Mouse (Mus musculus) heart, adult 9 months (tissue): ENCODE data around the gene Ptprn2.

ENCODE experiments used
- DNase-seq, 2 experiments: peaks; one replicate each; pipeline ENCODE4 v3.0.0; 2022; ENCODE audit warnings: low spot score in 2 of 2

The Ptprn2 gene

DNA sequence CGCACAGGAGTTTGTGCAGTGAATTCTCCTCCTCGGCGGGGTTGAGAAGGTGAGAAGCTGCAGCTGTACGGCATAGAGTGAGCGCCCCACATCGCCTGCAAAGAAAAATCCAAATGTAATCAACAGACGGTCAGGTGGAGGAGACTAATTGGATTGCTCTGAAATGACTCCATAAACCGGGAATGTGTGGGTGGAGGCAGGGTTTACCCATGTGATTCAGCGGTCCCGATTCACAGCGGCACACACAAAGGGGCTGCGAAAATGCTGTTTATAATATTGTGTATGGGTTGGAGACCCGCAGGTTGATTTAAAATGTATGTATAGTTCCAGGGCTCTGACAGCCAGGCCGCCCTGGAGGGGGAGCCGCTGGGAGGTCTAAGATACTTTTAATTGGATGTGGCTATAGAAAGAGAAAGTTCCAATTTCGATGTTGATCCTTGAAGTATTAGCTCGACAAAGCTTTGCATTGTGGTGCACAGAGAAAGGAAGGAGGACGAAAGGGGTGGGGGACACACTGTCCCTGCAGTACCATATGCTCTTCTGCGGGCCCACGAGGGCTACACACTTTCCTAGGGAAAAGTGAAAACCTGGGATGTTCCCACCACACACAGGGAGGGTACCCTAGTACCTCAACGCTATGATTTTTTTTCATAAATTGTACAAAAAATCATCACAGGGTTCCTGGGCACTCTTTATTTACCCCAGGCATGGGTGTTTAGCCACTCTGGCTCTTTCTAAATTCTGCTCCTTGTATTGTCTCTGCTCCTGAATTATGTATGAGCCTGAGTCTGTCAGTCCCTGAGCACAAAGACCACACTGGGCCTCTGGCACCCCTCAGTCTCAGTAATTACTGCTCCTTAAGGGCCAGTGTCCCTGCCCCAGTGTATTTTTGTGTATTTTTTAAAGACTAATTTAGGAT lies 568.6 kb downstream of the Ptprn2 start:
- no peak for DNase-seq

DNA sequence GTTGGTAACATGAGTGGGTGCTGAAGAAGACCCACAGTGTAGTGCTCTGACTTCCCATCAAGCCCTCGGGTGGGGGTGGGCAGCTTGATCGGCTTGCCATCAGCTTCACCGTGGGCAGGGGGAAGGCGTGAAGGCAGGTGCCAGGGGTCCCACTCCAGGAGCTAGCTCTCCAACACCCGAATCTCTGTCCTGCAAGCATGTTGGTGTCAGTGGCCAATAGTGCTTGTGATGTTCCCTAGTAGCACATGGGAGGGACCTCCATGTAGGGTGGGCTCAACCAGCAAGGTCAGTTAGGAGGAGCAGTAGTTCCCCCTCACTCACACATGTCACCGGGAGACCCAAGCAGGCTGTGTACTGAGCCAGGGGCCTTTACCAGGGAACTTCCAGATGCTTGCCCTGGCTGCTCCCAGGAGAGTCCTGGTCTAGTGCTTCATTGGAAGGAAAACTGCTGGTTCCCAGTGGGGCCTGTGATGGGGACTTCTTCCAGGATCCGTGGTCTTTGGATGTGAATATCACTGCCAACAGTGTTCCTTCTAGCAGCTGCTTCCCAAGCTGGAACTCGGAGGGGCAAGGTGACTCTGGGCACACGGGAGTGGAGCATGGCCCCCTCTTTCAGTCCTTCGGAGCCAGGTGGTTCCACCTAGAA lies 569.5 kb downstream of the Ptprn2 start:
- no peak for DNase-seq

DNA sequence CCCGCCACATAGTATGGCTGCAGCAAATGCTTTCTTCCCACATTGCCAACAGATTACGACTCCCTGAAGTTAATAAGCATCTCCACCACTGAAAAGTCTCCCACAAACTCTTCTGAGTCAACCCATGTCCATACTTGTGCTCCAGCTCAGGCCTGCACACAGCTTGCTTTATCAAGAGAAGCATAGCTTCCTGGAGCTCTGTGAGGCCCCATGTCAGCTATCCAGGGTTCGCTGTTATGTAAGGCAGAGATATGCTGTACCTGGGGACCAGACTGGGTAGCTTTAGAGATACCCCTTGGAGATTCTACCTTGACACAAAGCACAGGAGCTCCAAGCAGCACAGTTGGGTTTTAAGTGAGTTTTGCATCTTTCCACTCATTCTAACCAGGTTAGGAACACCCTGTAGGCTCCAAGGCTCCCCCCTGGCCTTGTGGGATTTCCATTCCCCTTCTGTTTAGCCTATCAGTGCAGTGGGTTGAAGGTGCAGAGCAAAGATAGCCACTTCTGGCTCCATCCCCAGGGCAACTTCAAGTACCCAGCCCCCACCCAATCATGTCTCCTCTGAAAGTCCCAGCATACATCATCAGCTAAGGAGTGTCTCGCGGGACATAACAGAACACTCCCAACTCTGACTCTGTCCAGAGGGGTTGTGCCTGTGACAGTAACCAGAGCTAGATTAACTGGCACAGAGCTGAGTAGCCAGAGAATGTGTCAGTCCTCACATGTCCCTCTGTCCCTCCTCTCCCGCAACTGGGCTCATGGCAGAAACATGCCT lies 572.9 kb downstream of the Ptprn2 start:
- no peak for DNase-seq

DNA sequence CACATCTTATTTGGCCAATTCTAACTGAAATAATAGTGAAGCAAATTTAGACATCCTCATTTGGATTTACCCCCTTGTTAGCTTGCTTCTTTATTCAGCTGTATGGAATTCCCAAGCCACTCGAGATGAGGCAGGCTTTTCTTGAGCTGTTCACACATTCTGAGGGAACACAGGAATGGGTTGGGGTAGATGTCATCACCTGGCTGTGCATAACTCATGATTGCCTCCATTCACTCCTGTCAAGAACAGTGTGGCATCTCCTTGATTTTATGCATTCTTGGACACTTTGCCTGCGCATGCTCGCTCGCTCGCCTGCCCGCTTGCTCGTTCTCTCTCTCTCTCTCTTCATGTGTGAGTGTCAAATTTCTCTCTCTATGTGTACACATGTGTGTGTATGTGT lies 573.5 kb downstream of the Ptprn2 start:
- no peak for DNase-seq

DNA sequence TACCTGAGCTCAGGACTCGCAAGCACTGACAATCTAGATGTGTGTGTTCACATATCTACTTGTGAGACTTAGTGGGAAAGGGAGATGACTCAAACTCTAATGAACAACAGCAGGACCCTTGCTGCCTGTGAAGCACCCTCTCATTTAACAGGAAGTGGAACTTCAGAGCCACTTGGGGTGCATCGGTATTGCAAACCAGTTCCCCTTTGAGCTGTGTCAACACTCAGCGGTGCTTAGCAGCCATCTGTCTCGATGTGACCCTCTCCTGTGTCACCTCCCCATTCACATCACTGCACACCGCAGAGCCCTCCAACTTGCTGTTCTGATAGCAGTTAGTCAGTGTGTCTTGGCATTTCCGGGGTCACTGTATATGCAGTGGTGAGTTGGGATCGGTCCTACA lies 592.1 kb downstream of the Ptprn2 start:
- no peak for DNase-seq

DNA sequence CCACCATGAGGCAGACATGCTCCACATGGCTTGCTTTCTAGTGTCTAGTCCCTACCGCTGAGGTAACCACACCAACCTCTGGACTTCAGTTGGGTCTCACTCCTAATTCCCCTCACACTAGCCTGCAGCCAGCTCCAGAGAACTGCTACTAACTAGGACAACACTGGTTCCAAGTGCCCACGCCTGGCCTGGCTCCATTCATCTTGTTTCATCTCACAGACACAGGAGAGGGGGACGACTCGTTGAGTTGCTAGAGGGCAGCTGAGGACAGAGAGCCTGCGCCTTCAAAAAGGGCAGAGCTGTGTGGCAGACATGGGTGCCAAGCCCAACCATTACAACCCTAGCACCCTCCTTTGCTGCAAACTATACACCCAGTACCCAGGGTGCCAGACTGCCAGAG lies 593.4 kb downstream of the Ptprn2 start:
- DNase-seq, result no peak

DNA sequence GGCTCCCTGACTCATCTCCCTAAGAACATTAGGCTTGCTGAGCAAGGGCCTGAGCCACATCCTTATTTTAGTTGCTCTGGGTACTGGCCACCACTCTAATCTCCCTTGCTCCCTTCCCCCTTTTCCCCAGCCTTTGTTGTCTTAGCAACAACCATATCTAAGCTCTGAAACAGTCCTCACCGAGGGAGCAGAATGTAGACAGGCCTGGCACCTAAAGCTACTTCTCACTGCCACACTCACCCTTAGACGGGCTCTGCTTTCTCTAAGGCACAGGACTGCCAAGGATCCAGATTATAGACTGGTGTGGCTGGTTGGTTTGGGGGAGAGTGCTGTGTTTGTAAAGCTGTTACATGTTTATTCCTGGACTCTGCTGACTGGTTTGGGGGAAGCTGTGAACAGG lies 594.2 kb downstream of the Ptprn2 start:
- DNase-seq, result no peak

DNA sequence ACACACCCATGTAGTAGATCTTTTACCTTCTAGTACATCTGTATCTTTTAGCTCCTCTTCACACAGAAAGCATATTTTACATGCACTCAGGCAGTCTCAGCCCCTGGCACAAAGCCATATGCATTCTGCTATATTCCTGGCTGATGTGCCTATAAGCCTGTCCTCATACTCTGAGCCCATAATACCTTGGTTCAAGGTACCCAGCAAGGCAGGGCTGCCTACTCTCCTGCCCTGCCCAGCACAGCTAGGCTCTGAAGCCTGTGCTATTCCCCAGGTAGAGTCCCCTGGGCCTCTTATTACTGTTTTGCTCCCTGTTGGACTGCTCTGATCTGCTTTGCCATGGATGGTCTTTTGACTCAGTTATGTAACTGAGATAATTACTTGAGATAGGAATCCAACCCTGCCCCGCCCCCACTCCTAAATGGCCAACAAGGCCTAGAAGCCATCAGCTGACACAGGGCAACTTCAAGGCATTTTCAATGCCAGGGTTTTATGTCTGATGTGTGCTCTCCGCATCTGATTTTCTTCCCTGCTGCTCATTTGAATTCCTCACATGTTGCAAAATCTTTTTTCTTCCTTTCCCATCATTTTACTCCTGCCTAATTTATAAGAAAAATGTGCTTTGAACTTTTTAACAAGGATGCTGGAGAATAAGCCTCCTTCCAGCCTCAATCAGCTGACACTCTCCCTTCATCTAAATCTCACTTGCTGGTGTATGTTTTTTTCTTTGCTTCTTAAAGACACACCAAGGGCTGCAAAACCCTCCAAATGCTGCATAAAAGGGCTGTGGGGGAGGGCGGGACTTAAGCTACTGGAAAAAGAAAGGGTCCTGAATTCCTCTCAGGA lies 598.6 kb downstream of the Ptprn2 start:
- no peak for DNase-seq

DNA sequence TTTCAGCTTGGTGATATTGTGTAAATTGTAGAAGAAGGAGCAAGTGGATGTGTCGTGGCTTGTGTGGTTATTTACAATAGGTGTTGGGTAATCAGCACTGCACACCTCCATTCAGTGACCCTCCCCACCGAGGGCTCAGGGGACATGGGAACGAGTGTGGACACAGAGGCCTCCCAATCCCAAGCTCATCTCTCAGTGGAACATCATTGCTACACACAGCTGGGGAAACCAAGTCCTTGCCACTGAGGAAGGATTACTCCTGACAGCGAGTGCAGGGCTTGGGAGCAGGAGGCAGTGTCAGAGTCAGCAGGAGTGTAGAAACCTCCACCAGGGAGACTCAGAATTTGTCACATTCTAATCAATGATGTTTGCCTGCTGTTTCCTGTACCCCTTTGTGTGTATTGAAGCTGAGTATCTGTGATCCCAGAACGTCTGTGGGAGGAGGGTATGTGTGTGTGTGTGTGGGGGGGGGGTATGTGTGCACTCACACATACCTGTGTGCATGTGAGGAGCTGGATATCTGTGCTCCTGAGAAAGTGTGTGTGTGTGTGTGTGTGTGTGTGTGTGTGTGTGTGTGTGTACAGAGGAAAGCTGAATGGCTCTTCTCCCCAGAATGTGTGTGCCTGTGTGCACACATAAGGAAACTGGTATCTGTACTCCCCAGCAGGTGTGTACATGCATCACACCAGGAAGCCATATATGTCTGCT lies 599.3 kb downstream of the Ptprn2 start:
- no peak for DNase-seq

DNA sequence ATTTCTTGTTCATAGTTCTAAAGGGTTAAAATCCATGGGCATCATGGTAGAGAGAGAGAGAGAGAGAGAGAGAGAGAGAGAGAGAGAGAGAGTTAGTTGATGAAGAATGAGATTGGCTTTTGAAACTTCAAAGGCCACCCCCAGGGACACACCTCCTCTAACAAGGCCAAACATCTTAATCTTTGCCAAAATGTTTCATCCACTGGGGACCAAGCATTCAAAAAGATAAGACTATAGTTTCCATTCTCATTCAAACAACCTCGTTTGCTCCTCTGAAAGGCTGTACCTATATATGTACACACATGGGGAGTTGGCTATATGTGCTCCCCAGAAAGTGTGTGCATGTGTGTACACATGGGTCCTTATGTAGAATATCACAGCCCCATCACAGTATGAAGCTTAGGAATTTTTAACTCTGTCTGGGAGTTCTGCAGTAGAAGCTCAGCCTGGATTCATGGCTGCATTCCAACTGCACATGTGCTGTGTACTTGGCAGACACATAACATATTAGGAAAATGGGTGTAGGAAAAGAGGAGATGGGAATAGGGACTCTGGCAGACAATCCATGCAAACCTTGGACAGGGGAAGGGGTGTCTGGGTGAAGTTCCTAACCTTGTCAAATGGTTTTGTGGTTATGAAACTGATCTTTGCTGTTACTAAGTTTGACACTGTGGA lies 600.3 kb downstream of the Ptprn2 start:
- DNase-seq, result no peak

DNA sequence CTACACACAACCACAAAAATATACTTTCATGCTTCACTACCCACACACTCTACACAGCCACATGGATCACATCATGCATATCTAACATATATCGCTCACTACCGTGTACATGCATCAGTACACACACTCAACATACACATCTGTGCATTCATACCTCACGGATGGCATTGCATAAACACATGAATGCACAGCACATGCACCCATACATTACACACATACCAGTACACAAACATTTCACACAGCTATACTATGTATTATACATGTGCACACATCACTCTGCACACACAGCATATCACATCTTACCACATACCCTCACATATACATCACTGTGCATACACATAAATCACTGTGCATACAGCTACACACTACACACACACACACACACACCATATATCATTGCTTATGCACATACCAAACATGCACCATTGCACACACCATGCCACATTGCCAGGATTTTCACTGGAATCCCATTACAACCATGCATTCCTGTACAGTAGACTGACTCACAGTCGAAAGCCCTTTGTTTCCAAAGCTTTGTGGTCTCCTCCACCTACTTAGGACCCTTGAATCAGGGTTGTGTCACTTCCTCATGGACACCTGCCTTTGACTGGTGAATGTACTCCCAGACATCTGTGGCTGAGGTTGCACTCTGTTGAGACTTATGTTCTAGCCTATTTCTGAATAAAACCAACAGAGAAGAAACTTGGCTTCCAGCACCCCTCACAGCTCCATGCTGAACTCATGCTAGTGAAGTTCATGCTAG lies 607.0 kb downstream of the Ptprn2 start:
- no peak for DNase-seq

DNA sequence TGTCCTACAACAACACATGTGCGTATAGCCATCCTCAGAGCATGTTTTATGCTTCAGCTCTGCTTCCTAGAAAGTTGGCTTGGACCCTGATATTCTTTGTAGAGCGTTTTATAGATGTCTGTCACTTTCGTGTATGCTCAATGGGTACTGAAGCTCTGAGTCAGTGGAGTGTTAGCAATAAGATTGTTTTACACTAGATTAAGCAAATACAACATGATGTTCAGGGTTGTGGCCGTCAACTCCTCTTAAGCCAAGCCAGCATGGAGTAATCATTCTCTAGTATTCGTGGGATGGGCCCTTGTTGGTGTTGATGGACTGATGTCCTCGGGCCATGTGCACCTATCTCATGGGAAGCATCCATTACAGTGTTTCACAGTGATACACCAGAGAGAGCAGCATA lies 610.4 kb downstream of the Ptprn2 start:
- no peak for DNase-seq

DNA sequence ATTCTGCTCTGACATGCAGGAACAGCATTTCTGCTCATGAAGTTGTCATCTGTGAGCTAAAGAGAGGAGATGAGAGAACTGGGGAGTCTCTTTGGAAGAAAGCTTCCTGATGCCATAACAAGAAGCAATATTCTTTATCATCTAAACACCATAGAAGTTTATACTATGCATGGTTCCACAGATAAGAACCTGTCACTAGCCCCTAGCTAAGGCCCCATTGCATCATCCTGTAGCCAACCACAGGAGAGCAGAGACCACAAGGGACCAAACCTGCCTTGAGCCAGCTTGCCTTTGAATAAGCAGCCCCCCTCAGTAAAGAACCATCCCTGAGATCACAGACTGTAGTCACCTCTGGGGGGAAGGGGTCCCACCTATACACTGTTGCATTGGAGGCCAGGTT lies 612.8 kb downstream of the Ptprn2 start:
- DNase-seq, result no peak

DNA sequence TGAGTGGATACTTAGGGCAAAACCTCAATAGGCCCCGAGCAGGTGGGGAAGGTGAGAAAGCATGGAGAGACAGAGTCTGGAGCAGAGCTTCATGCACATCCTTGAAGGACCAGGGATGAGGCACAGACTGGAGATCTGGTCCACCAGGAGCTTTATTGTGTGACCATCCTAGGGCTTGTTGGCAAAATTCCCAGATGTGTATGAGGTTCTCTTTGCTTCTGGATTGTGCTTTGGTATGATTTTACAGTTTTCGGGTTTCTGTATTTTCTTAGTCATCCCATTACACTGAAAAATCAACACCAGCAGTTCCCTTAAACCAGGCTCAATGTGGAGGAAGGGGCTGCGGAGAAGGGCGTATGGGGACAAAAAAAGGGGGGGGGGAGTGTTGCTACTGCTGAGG lies 621.2 kb downstream of the Ptprn2 start:
- DNase-seq, result no peak

DNA sequence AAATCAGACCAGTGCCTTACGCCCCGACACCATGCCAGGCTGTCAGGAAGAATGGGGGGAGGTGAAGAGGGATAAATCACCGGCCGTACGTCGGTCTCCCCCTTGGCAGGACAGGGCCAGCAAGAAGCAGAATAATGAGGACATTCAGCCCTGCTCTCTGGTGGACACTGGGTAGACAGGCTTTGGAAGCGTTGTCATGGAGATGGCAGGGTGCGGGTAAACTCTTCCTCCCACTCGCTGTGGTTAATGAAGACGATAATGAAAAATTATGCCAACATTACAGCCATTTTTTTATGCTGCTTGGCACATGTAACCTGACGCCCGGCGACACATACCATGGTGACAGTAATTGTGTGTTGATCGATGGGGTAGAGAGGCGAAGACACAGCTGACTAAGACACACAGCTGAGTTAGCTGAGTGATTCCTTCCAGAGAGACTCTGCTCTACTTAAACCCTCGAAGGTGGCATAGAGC lies 621.7 kb downstream of the Ptprn2 start:
- no peak for DNase-seq

DNA sequence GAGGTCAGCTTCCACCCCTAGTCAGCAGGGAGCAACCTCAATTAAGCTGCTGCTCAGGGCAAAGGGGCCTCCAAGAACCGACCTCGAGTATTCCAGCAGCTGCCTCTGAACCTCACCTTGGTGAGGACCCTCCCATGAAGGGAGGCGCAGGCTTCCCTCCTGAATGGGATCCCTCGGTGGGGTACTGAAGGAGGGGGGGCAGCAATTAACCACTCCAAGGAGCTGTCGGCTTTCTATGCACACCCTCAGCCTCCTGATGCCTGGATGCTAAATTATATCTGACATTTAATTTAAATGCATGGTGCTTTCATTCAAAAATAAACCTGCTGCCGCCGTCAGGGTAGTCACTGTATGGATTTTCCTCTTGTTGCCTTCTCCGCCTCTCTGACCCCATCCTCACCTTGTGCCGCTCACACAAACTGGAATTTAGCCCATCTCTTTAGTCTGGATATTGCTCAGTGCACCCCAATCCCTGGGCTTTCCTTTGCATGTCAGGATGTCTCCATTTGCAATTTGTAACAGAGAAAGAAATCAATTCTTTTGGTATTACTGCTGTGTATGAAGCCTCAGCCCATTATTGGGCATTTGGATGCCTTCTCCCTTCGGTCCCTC lies 629.8 kb downstream of the Ptprn2 start:
- no peak for DNase-seq

DNA sequence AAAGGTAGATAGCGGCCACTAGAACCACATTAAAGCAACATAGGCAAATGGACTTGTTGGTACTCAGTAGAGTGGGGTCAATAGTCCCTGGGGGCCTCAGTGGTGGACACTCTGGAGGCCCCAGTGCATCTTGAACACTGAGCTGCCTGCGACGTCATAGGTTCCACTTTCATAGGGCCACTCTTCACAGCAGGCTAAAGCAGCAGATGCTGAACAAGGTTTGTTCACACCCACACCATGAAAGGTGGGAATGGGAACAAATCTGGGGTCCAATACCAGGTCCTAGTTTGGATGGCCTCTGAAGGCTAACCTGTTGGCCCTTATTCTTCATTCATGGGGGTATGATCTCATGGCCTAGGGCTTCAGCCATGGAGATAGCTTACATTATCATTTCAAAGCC lies 641.6 kb downstream of the Ptprn2 start:
- peak in 1 of 2 experiments; percentile 3 for DNase-seq

DNA sequence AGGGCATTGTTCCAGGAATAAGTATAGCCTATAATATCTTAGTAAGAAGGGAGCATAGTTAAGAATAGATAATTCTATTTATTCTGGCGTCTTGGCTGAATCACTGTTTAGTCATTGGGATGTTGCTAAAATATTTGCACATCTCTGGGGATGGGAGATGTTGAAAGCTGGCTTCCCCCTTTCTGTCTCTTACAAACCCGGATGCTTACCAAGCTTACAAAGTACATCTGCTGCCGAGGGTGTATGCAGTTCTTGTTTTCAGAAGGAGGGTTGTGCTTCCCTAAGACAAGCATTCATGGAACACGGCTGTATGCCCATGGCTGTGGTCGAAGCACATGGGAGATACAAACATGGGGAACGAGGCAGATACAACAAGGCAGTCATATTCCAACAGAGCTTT lies 642.0 kb downstream of the Ptprn2 start:
- DNase-seq, result peak; percentile 3 to 25

DNA sequence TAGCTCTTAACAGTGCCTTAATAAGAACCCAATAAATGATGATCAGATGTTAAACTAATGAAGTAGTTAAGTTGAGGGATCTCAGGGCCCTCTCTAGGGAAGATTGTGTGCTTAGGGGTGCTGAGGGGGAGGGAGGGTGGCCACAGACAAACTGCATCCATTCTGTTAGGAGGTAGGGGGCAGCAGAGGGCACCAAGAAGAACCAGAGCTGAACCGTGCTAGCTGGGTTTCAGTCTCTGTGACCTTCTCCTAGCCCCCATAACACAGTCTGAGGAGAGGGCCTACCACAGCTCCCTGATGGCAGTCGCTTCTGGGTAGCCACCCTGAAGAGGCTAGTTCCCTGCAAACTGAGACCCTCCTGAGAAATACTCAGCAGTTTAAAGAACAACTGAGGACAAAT lies 646.6 kb downstream of the Ptprn2 start:
- no peak for DNase-seq
